Mouse (Mus musculus) heart, postnatal 14 days (tissue): ENCODE results near the gene Cops2. TPM values are rescaled to one million over a fixed set of nuclear protein-coding genes. Genes with fewer than 3 reads are reported as not detected.

Experiments
- DNase-seq, 2 experiments: peaks; one replicate each; pipeline ENCODE4 v3.0.0; 2021 to 2022
- intact Hi-C: fragments of 180-260 bp; cut with DNase I; formaldehyde crosslinking; loops from one replicate; pipeline ENCODE4 v1.15.1; 2025
- total RNA-seq, 2 experiments: library from RNA; stranded (reverse); gene quantifications; 2 replicates each; pipeline ENCODE4 v1.2.3; 2021

The Cops2 gene
- total RNA-seq, 2 experiments from 2014 or later, result 74.7 to 90.3 TPM

DNA sequence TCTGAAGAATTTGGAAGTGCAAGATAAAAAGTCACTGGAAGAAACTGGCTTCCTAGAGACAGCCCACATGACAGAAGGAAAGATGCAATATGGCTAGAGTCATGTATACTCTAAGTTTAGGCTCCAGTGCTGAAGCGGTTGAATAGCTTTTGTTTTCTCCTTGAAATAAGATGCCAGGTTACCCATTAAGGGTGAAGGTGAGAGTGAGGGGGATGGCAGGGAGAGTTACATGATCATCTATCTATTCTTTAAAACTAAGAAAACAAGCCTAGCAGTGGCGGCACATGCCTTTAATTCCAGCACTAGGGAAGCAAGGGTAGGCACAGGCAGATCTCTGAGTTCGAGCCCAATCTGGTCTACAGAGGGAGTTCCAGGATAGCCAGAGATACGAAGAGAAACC is 73.9 kb downstream of the Cops2 start:
- no peak for DNase-seq
- intact Hi-C loops, result no loop called here

DNA sequence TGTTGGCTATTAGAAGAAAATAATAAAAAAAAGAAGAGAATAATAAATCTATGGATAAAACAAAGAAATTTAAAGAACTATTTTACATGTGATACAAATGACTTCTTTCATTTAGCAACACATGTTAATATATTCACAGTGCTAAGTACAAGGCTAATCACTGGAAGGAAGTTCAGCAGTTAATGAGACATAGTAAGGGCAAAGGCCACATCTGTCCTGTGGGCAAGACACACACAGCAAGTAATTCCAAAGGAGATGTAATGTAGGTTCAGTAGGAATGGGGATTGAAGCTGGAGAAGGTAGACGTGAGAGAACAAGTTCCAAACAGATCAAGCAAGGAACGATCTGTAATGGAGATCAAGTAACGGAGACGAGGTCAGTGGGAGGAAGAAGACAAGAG is 74.5 kb downstream of the Cops2 start:
- DNase-seq, result no peak
- intact Hi-C loops, result no loop called here

DNA sequence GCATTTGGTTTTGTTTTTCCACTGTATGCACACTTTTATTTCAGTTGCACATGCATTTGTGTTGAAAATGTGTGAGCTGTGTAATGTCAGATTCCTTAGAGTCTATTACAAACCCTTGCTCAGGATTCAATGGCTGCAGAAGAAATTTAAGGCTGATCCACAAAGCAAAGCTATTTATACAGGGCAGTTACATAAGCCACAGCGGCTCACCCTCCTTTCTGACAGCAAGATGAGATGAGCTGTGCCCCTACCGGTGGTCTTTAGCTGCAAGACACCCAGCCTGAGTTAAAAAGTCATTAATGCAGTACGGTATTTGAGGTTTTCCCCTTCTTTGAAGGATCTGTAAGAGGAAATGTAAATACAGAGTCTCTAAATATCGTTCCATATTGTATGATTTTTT is 75.1 kb downstream of the Cops2 start:
- intact Hi-C loops, result no loop called here
- DNase-seq, result no peak

- intact Hi-C loops, result no loop called here
- DNase-seq, result peak; percentile 96 to 97
Observed at GRCm38 (mm10) chr2:125782719-125783109, 76.2 kb downstream of the Cops2 start, which contains the start of gene Secisbp2l. Secisbp2l (minus strand) TSS chr2:125782870.

DNA sequence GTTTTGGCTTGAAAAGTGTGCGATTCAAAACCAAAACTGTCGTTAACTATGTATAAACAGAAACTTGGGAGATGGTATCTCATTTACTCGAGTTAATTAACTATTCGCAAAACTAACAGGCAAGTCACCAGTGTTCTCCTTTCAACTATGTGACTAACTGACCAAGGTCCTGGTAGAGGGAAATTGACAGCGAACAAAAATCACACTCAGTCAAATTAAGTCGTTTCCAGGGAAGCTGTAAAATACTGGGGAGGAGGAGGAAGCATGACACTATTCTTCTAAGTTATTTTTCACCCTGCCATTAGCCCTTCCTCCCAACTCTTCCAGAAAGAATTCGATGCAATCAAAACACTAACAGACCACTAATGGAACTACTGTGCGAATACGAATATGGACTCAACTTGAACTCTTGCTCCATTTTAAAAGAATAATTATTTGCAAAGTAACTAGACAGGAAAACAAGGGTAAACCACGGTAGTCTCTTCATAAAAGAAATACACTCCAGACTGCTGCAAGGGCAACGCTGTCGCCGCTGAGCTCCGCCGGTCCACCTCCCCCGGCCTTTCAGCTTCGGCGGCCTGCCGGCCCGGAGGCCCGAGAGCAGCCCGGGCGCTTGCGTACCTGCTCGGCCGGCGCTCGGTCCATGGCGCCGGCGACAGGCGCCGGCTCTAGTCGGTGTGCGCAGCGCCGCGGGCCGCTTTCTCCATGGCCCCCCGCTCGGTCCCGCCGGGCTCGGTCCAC is 76.8 kb downstream of the Cops2 start:
- intact Hi-C loops, result no loop called here
- DNase-seq, result no peak

- no peak for DNase-seq
- intact Hi-C loops, result no loop called here
Observed at GRCm38 (mm10) chr2:125781006-125781405, 77.9 kb downstream of the Cops2 start.

Other genes with a start within 250 kb of the Cops2 start
- gene Cep152, start 234.0 kb downstream of the Cops2 start, total RNA-seq, result 1 to 10 TPM; 2.1 TPM
- gene Eid1, start 186.0 kb downstream of the Cops2 start, total RNA-seq, result 10 to 100 TPM; 57.6 to 59.5 TPM
- gene Shc4, start 135.0 kb downstream of the Cops2 start, total RNA-seq, result under 1 TPM; 0.34 to 0.72 TPM
- 10 to 100 TPM; 30.3 to 32.8 TPM for gene Secisbp2l, start 76.3 kb downstream of the Cops2 start, total RNA-seq
- 10 to 100 TPM; 12.0 to 14.0 TPM for gene Galk2, start within 50 bp of the Cops2 start, total RNA-seq
- gene Fgf7, start 175.5 kb upstream of the Cops2 start, total RNA-seq, result 1 to 10 TPM in 1 of 2 experiments, under 1 TPM in 1; 0.59 to 1.2 TPM